Mouse (Mus musculus) kidney, embryonic 14.5 days (tissue): ENCODE results near the gene Tenm4. TPM values are rescaled to one million over a fixed set of nuclear protein-coding genes. Genes with fewer than 3 reads are reported as not detected.

Experiments
- ATAC-seq: fragments of 200-750 bp; cut with Nextera tagmentation; 2 replicates; pipeline ENCODE4 v1.8.0; 2017; ENCODE audit warnings: moderate number of reproducible peaks, mild to moderate bottlenecking, moderate TSS enrichment, moderate library complexity; ENCODE audit not compliant: low FRiP score, low TSS enrichment
- H3K27ac ChIP-seq: fragments of 300-500 bp; sonication (generic); 2 replicates; pipeline ENCODE4 v1.5.1; 2014; ENCODE audit warnings: low read depth, mild to moderate bottlenecking, low read length, moderate library complexity, mixed read lengths
- H3K27me3 ChIP-seq: fragments of 300-500 bp; sonication (generic); 2 replicates; pipeline ENCODE4 v1.6.1; 2014; ENCODE audit warnings: mild to moderate bottlenecking, low read length; ENCODE audit not compliant: control insufficient read depth, insufficient read depth
- H3K36me3 ChIP-seq: fragments of 300-500 bp; sonication (generic); 2 replicates; pipeline ENCODE4 v1.6.1; 2014; ENCODE audit warnings: low read length, mixed read lengths; ENCODE audit not compliant: control insufficient read depth, insufficient read depth
- H3K4me1 ChIP-seq: fragments of 300-500 bp; sonication (generic); 2 replicates; pipeline ENCODE4 v1.6.1; 2014; ENCODE audit warnings: low read length, mixed read lengths; ENCODE audit not compliant: control insufficient read depth, insufficient read depth
- H3K4me2 ChIP-seq: fragments of 300-500 bp; sonication (generic); replicated peaks from 2 replicates; pipeline ENCODE4 v1.6.1; 2014; ENCODE audit warnings: low read depth, mild to moderate bottlenecking, low read length
- H3K4me3 ChIP-seq: fragments of 300-500 bp; sonication (generic); 2 replicates; pipeline ENCODE4 v1.5.1; 2014; ENCODE audit warnings: mild to moderate bottlenecking, low read length
- H3K9ac ChIP-seq: fragments of 300-500 bp; sonication (generic); 2 replicates; pipeline ENCODE4 v1.6.1; 2014; ENCODE audit warnings: low read depth, mild to moderate bottlenecking, low read length, moderate library complexity
- H3K9me3 ChIP-seq: fragments of 300-500 bp; sonication (generic); 2 replicates; pipeline ENCODE4 v1.6.1; 2016; ENCODE audit warnings: low read length; ENCODE audit not compliant: control insufficient read depth
- WGBS: fragments of 180-500 bp; shearing (Covaris S2); extraction: QIAGEN DNeasy Blood & Tissue Kit; methylation state at CpG from one replicate; pipeline ENCODE4 v1.1.7; 2014; 5-methylcytosine and 5-hydroxymethylcytosine counted together
- polyA plus RNA-seq: library from polyadenylated mRNA; unstranded; fragments of >200 nt; fragmentation: Nextera tagmentation; extraction: Ambion mirVana; gene quantifications from 2 replicates; pipeline ENCODE4 v1.2.1, GENCODE M21; 2014

Tenm4 gene
- polyA plus RNA-seq, 1 experiment from 2014 or later, result 51.0 TPM

GRCm38 (mm10) chr7:96597871-96598270 lies 426.8 kb downstream of the Tenm4 start:
- no peaks in the 10 kb centered on the region for H3K4me1 ChIP-seq
- 96% methylated on average over 4 of the region's 4 CpGs for WGBS
- H3K4me3 ChIP-seq, result no peak overlapping the region
- H3K9ac ChIP-seq, result no peak overlapping the region
- H3K27ac ChIP-seq, result no peak overlapping the region
- no peak overlapping the region for H3K4me2 ChIP-seq
- H3K9me3 ChIP-seq, result no peaks in the 10 kb centered on the region
- H3K36me3 ChIP-seq, result no peaks in the 10 kb centered on the region
- no peaks in the 10 kb centered on the region for H3K27me3 ChIP-seq
- no peak for ATAC-seq

GRCm38 (mm10) chr7:96599081-96599480 lies 428.0 kb downstream of the Tenm4 start:
- ATAC-seq, result no peak
- Histone ChIP-seq H3K4me1 (0 out of 2 replicates have a peak, but pooled peaks cover 2% of the 10 kb centered on the region), H3K9ac (no peak overlapping the region), H3K9me3 (no peaks in the 10 kb centered on the region), H3K36me3 (no peaks in the 10 kb centered on the region), H3K4me2 (no peak overlapping the region), H3K27me3 (no peaks in the 10 kb centered on the region), H3K27ac (no peak overlapping the region), H3K4me3 (no peak overlapping the region)
- WGBS, result 65% methylated on average over 3 of the region's 3 CpGs

DNA sequence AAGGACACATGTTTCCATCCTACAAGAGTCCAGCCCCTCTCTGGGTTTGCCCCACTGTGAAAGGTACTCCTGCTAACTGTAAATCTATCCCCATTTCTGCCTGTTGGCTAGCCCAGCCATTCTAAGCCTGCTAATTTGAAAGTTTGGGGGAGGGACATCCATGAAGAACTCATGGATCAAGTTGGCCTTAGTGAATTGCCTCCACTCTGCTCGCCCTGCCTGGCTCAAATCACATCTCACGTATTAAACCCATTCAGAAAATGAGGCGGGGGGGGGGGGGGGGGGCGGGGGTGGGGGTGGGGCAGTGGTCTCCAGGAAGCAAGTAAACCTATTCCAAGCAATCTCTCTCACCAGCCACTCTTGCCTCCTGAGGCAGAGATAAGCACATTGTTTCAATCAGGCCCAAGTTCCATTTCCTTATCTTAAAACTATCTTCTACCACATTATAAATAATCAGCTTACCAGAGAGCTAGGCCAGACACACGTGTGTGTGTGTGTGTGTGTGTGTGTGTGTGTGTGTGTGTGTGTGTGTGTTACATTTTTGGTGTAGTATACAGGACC lies 429.4 kb downstream of the Tenm4 start:
- ATAC-seq, result no peak
- 0 out of 2 replicates have a peak, but pooled peaks cover 9% of the 10 kb centered on the region for H3K4me1 ChIP-seq
- H3K4me3 ChIP-seq, result no peak overlapping the region

DNA sequence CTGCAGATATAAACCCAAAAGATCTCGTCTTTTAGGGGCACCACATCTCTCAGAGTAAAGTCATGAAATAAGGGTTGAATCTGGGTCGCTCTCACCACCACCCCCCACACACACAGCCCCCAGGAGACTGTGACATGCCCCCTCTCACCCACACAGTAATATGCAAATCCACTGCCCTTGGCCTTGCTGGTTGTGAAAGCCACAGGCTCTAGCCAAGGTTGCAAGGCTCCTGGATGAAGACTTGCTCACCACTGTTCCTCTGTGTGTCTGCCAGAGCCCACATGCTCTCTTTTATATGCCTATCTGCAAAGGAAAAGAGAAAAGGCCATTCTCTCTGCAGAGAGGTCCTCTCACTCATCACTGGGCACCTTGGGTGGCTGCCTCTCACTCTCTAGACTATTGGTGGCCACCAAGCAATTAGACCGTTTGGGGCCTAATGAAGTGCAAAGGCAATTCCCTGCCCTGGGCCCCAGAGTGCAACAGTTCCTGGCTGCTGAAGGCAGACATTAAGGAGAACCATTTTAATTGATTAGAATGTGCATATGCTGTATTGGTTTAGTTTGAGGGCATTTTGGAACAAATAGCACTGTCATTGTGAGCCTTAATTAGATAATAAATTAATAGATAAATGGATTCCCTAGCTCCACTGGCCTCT lies 433.2 kb downstream of the Tenm4 start:
- H3K27ac ChIP-seq, result no peak overlapping the region
- H3K4me1 ChIP-seq, result 0 out of 2 replicates have a peak, but pooled peaks cover 9% of the 10 kb centered on the region
- no peaks in the 10 kb centered on the region for H3K27me3 ChIP-seq

More for the DNA sequence above, 429.4 kb downstream of the Tenm4 start:
- Histone ChIP-seq H3K4me2 (no peak overlapping the region), H3K36me3 (no peaks in the 10 kb centered on the region), H3K9ac (no peak overlapping the region), H3K27ac (no peak overlapping the region), H3K9me3 (no peaks in the 10 kb centered on the region), H3K27me3 (no peaks in the 10 kb centered on the region)
- WGBS, result 40% methylated on average over 5 of the region's 5 CpGs

GRCm38 (mm10) chr7:96605316-96605715 lies 434.3 kb downstream of the Tenm4 start:
- Histone ChIP-seq H3K27ac (no peak overlapping the region), H3K36me3 (no peaks in the 10 kb centered on the region), H3K27me3 (no peaks in the 10 kb centered on the region), H3K9me3 (no peaks in the 10 kb centered on the region), H3K9ac (no peak overlapping the region), H3K4me3 (no peak overlapping the region), H3K4me1 (0 out of 2 replicates have a peak, but pooled peaks cover 11% of the 10 kb centered on the region), H3K4me2 (no peak overlapping the region)
- 73% methylated on average over 2 of the region's 2 CpGs for WGBS
- no peak for ATAC-seq

More for the DNA sequence above, 433.2 kb downstream of the Tenm4 start:
- no peak overlapping the region for H3K4me2 ChIP-seq
- no peaks in the 10 kb centered on the region for H3K36me3 ChIP-seq
- H3K4me3 ChIP-seq, result no peak overlapping the region
- 56% methylated on average over 3 of the region's 3 CpGs for WGBS
- H3K9me3 ChIP-seq, result no peaks in the 10 kb centered on the region
- no peak overlapping the region for H3K9ac ChIP-seq
- ATAC-seq, result no peak

DNA sequence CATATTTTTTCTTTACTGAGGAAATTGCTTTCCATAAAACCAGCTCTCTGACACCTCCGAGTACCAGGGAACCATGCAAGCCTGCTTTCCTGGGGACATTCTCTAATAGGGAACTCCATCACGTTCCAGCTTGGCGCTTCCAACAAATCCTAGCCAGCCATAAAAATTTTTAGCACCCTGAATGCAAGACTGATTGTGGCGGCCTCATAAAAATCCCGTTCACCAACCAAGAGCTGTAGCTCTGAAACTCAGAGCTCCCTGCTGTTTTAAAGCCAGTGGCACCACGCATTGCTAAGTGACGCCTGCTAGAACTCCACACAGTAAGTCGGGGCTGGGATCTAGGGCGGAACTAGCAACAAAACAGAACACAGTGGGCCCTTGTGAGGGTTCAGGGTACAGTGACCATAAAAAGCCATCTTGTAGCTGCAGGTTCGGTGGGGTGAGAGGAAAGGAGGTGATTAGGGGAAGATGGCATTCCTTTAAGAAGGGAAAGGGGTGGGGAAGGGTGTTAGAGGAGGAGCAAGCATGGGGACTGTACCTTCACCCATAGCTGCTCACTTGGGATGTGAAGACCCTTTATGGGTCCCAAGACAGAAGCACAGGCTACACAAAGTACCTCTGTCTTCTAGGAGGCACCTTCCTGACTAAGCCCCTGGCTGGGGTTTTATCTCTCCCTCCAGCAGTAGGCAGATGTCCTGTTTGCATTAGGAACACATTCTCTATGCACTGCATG lies 439.0 kb downstream of the Tenm4 start:
- H3K4me3 ChIP-seq, result no peak overlapping the region
- peak; percentile 35; the same call in 1 of the 2 replicates for ATAC-seq
- H3K27me3 ChIP-seq, result no peaks in the 10 kb centered on the region
- 10% methylated on average over 10 of the region's 10 CpGs for WGBS
- H3K36me3 ChIP-seq, result no peaks in the 10 kb centered on the region
- no peak overlapping the region for H3K27ac ChIP-seq
- H3K9ac ChIP-seq, result no peak overlapping the region
- H3K9me3 ChIP-seq, result no peaks in the 10 kb centered on the region
- 0 out of 2 replicates have a peak, but pooled peaks cover 3% of the 10 kb centered on the region for H3K4me1 ChIP-seq
- peak overlapping the region; percentile 15; the same call in 1 of the 2 replicates for H3K4me2 ChIP-seq

DNA sequence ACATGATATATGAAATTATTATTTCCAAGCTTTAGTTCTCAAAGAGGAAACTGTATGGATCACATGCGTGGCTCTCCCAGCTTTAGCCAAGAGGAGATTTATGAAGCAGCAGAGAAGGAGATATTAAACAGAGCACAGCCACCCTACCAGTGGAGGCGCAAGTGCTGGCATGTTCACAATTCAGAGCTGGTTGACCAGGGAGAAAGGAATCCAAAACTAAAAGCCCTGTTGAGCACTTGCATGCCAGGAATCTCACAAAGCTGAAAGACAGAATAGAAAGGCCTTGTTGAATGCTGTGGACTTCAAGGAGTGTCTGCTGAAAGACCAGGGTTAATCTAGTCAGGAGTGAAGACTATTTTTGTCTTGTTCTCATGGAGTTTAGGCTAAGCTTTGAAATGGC lies 446.3 kb downstream of the Tenm4 start:
- H3K9ac ChIP-seq, result no peak overlapping the region
- H3K9me3 ChIP-seq, result no peaks in the 10 kb centered on the region
- 87% methylated on average over 2 of the region's 2 CpGs for WGBS
- no peak overlapping the region for H3K4me3 ChIP-seq
- no peak for ATAC-seq
- H3K4me2 ChIP-seq, result no peak overlapping the region
- no peaks in the 10 kb centered on the region for H3K36me3 ChIP-seq
- H3K27ac ChIP-seq, result no peak overlapping the region
- no peaks in the 10 kb centered on the region for H3K27me3 ChIP-seq
- no peaks in the 10 kb centered on the region for H3K4me1 ChIP-seq

- Histone ChIP-seq H3K4me3 (no peak overlapping the region), H3K9me3 (no peaks in the 10 kb centered on the region), H3K27ac (no peak overlapping the region), H3K9ac (no peak overlapping the region), H3K4me1 (no peaks in the 10 kb centered on the region), H3K27me3 (no peaks in the 10 kb centered on the region), H3K36me3 (no peaks in the 10 kb centered on the region), H3K4me2 (no peak overlapping the region)
- 70% methylated on average over 4 of the region's 4 CpGs for WGBS
- no peak for ATAC-seq
Measured at GRCm38 (mm10) chr7:96619930-96620472, 449.0 kb downstream of the Tenm4 start.
